Mouse (Mus musculus) spleen, embryonic (tissue): ENCODE measurements at regions not wholly inside any gene's neighbourhood (a gene's known extent, or its start where the extent isn't known, plus 50 kb on each side); places are given as distances from the start of the nearest gene placed in this dataset.
"Not testable (repeated sequence)": the region's sequence is repeated elsewhere in the genome, so short reads cannot be mapped to it uniquely, and the experiment has no call there.

ENCODE experiments used
- CTCF ChIA-PET: fragments of 350-600 bp; sonication (Branson Sonifier 250); formaldehyde crosslinking; loops from one replicate; lab custom pipeline; 2022; lab: Charles Lee

DNA sequence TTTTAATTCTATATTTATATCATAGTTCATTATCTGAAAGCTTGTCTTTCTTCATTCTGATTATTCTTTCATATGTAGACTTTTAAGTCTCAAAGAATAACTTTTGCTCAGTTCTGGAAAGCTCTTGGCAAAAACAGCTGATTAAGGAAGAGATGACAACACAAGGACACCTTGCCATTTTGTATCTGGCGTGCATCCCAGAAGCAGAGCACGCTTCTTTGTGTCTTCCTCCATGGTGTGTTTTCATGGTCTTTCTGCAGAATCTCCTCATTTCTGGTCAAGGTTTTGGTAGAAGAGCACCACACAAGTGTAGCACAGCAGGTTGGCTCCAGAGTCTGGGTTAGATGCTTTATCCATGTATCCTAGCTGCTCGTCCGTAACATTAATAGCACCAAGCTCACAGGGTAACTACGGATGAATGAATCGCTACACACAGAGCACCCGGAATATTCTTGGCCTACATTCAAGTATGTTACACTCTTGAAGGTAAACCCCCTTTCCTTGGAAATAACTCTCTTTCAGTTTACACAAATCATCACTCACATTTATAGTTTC is 148.9 kb upstream of the Ddhd1 start:
- CTCF ChIA-PET, result no interaction called here

DNA sequence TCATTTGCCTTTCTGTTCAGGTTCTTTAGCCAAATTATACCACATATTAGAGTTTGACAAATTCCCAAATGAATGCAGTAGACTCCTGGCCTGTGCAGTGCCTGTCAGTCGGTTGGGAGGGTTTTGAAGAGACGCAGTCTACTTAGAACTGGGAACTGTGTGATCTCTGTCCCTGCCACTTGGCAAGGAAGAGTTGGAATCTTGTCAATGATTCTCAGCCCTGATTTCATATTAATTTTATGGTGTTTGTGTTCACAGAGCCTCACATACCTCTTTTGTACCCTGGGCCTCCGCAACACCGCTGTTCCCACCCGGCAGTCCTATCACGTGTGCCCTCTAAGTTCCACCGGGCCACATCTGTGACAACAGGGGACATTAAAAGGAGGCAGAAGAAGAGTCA is 149.8 kb upstream of the Ddhd1 start:
- CTCF ChIA-PET, result no interaction called here

DNA sequence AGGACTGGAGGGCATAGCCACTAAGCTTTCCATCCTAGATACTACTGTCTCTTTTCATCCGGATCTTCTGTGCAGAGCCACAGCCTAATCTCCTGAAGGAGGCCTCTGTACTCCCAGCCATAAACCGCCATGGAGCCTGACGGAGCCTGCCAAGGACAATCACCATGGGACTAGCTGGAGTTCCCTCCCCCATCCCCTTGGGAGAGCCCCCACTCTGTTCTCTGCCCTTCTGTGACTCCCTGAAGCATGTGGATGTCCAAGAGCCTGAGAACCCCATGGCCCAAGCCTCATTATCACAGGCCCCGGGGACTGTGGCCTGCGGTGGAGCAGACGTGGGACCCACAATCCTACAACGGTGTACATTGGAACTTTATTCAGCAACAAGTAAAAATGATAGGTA is 151.5 kb upstream of the Ddhd1 start:
- CTCF ChIA-PET, result no interaction called here

DNA sequence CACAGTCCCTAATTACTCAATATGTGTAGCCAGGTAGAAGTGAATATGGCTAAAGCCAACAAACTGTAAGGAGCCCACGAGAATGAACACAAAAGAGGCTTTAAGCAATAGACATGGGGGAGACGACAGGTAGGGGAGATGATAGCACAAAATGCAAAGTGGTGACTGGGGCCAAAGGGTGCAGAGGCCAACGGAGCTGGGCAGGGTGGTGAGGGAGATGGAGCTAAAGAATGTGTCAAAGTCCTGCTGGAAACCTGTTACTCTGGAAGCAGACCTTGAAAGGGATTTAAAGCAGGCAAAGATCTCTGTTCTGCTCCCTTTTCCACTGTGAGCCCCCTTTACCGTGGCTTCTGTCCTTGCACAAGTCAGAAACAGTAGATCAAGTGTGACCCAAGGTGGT is 152.2 kb upstream of the Ddhd1 start:
- CTCF ChIA-PET, result no interaction called here

DNA sequence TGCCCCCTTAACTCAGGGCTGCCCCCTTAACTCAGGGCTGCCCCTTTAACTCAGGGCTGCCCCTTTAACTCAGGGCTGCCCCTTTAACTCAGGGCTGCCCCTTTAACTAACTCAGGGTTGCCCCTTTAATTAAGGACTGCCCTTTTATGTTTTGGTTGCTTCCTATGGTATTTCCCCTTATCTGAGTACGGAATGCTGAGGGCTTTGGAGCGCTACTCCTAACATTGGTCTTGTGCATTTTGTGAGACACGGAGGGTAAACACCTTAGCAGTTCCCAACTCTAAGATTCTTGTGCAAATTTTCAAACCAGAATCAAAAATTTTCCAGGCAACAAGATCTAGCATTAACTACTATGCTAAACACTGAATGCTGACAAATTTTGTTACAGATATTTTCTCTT is 152.7 kb upstream of the Ddhd1 start:
- CTCF ChIA-PET, result no interaction called here

DNA sequence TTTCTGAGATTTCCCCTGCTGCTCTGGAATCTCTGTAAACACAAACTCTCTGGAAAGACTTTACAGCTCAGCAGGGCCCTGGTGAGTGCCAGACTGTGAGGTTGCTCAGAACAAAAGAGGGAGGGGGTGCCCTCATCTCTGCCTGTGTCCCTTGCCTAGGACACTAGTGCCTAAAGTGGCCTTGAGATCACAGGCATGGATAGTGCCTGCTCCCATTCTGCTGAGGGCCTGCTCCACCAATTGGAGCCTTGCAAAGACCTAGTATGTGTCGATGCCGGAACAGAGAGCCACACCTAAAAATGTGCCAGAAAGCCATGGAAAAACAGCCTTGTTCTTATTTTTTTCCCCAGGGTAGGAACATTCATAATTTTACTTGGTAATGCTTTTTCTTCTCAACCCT is 157.7 kb upstream of the Ddhd1 start:
- CTCF ChIA-PET, result no interaction called here

DNA sequence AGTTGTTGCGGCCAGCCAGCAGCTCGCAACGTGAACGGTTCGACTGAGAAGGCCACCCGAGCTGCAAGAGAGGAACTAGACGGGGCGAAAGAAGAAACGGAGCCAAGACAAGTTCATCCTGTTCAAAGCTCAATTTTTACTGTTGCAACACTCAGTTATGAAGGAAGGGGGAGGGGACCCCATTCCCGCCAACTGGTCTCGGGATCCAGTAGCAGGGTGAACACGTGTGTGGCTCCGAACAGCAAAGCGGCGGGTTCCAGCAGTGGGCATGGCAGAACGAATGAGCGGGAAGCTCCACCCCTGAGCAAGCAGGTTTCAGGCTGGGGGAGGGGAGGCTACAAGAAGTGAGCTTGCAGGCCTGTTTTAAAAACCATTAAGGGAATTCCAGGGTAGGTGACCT is 158.7 kb upstream of the Ddhd1 start:
- CTCF ChIA-PET, result not testable (repeated sequence)

DNA sequence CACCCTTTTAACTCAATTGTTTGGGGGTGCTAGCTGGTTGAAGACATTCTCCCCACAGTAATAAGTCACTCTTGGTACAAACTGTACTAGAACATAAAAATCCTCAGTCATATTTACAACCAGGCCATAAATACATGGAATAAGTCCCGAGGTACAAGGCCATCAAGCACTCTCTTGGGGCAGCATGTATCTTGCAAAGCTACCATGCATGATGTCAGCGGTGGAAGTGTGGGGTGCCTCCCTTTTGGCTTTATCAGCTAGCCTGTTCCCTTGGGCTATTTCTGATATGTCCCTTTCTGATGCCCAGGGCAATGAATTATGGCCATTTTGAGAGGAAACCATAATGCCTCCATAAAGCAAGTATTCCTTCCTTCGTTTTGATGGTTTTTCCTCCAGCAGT is 159.8 kb upstream of the Ddhd1 start:
- CTCF ChIA-PET, result no interaction called here

DNA sequence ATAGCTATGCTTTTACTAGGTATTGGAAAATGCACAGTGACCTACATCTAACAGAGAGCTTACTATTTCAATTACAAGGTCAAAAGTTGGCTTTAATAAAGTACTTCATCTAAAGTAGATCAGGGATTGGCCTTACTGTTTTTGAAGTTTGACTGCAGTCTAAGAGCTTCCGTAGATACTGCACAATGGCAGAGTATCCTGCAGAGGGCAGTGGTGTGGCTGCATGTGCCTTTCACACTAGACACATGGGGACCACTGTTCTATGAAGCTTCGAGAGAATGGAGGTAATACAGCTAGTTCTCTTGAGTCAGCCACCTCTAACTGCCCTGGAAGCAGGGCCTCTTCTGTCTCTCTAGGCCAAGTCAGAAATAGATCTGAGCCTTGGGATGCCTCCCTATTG is 166.7 kb upstream of the Ddhd1 start:
- CTCF ChIA-PET, result no interaction called here

DNA sequence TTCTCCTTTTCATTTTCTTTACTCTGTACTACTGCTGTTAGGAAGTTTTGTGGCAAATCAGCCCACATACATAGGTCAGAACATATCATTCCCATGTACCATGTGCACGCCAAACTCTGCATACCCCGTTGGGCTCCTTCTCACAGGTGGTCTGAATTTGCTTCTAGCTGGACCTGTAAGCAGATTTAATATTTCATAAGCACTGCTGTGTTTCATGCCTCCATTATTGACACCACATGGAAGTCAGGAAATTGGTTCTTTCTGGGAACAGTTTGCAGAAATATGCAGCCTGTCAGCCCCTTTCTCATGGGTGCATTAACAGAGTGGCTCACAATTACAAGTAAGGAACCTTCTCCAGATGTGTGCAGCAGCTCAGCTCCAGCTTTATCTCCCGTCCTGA is 168.1 kb upstream of the Ddhd1 start:
- CTCF ChIA-PET, result no interaction called here

DNA sequence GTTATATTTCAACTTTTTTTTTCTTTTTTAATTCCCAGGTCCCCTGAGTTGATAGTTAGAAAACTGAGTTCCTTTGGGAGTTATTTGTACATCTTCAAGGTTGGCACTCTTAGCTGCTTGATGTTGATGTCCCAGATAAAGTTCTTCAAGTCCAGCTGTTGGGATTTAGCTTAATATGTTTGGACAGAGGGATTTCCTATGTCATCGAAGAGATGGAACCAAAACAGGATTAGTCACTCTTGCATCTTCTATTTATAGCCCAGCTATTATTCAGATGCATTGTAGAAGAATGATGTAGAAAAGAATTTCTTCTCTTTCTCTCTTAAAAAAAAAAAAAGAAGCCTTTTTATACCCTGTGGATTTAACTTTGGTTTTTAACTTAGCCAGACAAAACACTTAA is 169.2 kb upstream of the Ddhd1 start:
- CTCF ChIA-PET, result no interaction called here

DNA sequence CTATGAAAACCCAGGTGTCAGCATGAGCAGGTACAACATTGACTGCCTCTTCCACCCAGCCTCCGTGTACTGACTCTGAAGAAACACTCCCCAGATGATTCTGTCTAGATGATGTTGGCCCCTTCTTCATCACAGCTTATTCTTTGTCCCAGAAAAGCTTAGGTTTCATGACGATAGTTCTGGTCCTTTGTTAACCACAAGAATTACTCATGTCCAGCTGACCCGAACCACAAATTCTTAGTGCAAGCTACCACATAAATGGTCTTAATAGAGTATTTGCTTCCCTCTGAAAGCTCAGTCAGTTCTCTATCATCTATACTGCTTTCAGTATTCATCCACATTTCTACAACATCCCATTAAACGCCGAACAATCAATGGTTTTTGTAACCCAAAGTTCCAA is 172.5 kb upstream of the Ddhd1 start:
- CTCF ChIA-PET, result no interaction called here

DNA sequence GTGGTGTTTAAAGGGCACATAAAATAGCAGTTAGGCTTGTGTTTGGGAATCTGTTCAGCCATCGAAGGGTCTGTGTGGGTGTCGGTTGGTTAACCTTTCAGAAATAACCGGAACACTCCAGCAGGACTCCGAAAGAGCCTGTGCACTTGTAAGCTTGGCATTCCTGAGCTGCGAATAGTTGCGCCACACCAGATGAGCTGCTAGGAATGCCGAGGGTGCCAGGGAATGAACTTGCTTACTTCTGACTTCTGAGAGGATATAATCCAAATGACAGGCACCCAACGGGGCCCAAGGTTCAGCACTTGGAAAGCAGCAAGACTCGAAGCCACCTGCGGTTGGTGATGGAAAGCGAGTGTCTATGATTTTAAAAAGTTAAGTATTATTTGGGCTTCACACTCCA is 179.1 kb upstream of the Ddhd1 start:
- CTCF ChIA-PET, result no interaction called here

DNA sequence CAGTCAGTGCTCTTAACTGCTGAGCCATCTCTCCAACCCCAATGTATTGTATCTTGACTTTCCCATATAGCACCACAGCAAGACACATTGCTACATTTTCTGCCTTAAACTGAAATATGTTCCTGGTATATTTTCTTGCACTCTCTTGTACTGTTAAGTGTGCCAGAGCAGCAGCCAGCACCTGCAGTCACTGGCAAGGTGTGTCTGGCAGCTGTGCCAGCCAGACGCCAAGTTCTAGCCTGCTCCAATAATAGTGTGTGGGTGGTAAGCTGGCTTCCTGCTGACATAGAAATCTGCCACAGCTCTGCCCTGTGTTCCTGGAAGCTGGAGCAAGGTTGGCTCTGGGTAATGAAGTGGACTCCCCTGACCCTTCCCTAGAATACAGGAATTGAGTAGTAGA is 185.9 kb upstream of the Ddhd1 start:
- CTCF ChIA-PET, result no interaction called here

DNA sequence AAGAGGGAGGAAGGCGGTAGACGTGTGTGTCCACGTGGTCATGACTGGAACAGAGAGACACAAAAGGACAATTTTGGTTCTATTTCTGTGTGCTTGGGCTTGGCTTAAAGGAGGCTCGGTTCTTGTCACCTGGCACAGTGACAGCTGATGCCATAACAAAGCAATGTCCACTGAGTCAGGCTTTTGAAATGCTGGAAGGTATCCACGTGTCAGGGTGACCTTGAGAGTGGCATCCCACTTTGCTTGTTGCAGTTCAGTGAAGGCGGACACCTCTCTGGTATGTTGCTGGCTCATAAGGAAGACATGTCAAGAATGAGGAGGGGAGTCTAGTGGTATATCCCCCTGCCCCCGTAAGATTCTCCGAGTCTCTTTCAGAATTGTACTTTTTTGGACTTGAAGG is 192.6 kb upstream of the Ddhd1 start:
- CTCF ChIA-PET, result no interaction called here

DNA sequence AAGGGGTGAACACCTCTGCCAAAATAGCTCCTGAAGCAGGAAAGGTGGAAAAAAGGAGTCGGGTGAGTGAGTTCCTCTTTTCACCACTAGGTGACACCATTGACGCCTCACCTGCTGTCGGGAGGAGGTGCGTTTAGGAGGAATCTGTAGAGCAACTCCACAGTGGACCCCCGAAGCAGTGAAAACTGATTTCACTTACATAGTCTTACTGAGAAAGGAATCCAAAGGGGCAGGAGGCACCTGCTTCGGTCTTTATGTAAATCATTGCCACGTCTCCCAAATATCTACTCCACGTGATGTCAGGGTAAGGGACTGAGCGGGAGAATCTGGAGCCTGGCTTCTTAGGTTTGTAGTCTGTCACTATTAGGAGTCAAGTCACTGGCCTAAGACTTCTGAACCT is 220.5 kb upstream of the Ddhd1 start:
- CTCF ChIA-PET, result no interaction called here

DNA sequence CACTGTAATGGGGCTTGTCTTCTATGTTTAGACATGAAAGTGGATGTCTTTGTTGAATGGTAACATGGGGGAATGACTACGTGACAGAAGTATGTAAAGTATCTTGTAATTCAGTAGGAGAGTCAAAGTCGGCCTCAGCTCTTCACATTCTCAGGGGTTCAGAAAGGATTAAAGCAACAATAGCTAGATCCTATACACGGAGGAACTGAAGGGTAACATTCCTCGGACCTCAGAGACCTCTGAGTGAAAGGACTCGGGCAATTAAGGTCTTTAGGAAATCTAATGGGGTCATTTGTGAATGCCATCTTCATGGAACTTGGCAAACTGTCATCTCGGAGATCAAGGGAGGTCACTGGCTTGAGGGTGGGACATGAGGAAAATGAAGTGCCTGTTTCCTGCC is 262.8 kb upstream of the Ddhd1 start:
- CTCF ChIA-PET, result no interaction called here

DNA sequence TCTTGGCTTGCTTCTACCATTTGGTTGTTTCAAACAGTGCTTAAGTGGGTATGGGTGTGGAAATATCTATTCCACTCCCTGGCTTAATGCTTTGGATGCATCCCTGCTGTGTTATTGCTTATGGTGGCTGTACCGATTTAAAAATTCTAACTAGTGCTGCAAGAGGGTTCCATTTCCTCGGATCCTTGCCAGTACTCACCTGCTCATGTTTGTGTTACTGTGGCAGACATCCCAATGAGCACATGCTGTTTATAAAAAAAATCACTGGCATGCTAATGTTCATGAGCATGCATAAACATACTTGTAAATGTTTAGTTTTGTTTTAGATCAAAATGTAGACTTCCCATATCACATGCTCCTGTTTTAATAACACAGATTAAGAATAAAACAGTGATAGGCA is 285.6 kb upstream of the Ddhd1 start:
- CTCF ChIA-PET, result no interaction called here

DNA sequence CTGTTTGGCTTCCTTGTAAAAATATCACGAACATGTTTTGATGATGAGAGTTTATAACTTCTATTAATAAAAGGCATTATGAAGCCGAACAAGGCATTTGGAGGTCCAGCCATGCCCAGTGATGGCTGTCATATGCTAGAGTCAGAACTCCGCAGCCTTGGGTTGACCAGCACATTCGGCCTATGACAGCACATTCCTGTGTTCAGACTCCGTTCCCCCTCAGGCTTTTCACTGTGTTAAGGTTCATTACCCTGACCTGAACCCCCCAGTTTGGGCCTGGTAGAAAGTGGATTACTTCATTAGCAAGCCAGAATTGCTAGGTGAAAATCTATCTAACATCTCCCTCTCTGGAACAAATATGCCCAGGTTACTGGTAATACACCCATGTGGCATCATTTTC is 286.2 kb upstream of the Ddhd1 start:
- CTCF ChIA-PET, result no interaction called here

DNA sequence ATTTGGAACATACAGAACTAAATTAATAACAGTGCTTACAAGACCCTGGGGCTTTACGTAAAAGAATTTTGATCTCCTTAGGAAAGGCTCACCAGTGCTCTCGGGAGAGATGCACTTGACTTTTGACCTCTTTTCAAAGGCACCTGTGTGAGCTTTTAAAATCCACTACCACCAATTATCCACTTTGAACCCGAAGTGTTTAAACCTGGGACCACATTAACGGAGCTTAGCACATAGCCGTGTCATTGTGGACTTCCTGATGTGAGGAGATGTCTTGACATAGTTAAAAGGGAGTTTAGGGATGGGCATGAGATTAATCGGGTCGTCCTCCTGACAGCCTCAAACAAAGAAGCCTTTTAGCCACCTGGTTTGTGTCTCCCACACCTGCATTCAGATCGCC is 286.6 kb upstream of the Ddhd1 start:
- CTCF ChIA-PET, result no interaction called here

DNA sequence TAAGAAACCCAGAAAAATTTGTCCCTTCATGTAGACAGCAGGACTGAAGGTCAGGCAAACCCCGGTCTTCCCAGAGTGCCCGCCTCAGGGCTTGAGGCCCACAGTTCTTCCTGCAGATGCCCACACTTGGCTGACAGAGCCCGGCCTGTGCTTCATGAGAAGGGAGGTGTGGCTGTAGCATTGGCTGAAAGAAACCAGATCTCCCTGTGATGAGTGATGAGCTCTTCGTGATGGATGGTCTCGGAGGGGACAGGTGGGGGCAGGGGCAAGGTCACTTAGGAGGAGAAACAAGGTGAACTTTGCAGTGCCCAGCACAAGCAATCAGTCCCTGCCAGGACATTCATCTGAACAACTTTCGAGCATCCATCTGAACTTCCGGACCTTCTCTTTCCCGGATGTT is 298.7 kb upstream of the Ddhd1 start:
- CTCF ChIA-PET, result no interaction called here

DNA sequence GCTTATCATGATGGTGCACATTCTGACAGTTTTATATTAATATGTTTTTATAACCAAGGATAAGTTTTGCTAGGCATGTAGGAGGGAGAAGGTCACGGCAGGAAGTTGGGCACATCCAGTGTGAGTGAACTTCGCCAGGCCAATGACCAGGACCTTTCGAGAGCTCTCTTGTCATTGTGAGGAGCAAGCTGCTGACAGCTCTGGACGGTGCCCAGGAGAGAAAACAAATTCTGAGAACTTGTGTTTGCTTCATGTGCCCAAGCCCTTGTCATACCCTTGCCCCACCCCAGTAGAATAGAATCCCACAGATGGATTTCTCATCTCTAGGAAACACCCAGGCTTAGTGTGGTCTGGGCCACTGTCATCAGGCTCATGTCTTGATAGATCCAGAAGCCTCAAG is 304.5 kb upstream of the Ddhd1 start:
- CTCF ChIA-PET, result no interaction called here

DNA sequence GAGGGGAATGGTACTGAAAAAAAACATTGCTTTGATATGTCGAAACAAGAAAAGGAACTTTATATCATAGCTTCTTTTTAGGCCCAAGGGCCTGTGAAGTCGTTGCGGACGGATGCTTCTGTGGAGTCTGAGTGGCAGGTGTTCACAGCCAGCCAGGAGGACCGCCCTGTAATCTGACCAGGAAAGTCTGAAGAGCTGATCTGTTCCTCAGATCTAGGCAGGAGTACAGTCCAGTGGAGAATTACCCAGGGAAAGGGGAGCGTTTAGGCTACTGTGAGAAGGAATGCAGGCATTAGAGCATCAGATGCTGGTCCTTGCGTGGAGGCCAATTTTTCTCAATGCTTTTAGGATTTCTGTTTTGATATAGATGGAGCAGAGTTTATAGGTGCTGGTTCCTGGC is 306.1 kb upstream of the Ddhd1 start:
- CTCF ChIA-PET, result no interaction called here

DNA sequence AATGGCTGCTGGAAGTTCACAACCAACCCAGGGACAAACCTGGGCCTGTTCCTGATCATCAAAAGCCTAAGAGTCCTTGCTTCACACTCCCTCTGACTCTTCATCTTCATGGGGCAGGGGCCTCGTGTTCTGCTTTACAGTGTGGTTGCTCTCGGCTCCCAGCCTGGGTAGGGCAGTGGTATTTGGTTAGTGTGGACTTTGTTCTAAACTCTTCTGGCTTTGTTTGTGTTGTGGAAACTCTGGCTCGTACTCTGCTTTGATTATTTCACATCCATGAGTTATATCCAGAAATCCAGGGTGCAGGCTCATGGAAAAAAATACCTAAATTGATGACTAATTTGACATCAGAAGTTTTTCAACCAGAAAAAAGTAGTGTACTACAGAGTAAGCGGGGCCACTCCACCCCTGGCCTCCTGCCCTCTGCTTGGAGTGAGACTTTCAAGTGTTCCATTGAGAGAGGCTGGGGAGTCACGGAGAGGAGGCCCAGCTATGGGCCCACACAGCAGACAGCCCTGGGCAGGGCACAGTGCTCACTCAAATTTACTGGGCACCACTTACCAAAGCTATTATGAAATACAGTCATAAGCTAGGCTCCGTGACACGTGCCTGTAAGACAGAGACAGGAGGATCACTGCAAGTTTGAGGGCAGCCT is 325.4 kb upstream of the Ddhd1 start:
- CTCF ChIA-PET, result no interaction called here
